Mouse (Mus musculus) mouse trophoblast stem cell (cell line): ENCODE data around the gene Reep6.

ENCODE experiments used
- in situ Hi-C, 2 experiments: fragments of 300-500 bp; cut with MseI, MboI; formaldehyde crosslinking; loops; 2 replicates in 1 of 2; 3 replicates in 1 of 2; pipeline ENCODE4 v1.15.1; 2025

The Reep6 gene

DNA sequence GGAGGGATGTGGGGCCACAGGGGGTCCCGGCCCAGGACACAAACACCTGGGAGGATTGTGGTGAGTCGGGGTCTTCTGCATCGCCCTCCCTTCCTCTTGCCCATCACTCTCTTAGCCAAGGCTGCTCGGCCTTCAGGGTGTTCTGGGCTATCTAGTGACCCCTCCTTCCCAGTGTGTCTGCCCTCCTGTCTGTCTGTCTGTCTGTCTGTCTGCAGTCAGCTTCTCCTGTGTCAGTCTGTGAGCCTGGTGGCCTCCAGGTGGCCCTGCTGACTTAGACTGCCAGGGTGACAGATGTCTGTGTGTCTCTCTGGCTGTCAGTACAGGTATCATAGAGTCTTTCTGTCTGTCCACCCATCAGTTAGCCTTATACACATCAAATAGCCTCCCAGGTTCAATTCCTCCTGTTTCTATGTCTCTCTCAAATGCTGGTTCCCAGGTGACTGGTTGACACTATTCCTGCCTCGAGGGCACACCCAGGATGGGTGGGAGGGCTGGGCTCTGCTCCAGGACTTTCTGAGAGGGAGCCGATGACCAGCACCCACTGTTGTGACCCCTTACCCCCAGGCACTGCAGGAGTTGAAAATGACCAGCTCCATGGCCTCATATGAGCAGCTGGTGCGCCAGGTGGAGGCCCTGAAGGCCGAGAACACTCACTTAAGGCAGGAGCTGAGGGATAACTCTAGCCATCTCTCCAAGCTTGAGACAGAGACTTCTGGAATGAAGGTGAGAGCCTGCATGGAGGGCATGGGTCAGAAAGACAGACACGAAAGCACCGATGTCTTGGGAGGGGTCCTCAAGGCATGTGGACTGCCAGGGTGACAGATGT lies 28.3 kb upstream of the Reep6 start:
- in situ Hi-C loops = no loop called here

DNA sequence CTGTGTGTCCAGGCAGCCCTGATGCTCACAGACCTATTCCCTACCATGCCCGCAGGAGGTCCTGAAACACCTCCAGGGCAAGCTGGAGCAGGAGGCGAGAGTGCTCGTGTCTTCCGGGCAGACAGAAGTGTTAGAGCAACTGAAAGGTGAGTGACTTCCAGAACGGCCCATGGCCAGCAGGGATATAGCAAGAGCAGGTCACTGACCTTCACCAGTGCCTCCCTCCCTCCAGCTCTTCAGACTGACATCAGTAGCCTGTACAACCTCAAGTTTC lies 27.7 kb upstream of the Reep6 start:
- in situ Hi-C loops = no loop called here

DNA sequence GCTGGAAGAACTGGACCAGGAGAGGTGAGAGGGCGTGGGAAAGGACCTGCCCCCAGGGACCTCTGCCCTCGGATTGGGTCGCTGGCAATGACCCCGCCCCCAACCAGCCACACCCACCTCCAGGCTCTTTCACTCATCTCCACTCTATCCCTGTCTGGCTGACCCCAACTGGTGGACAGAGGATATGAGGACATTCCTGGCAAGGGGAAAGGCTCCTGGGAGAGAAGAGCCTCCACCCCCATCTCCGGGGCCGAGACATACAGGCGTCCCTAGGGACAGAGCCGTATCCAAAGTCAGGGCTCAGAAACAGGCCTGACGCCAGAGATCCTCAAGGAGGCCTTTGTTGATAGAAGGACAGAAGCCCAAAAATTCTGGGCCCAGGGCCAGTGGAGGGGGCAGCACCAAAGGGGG lies 27.3 kb upstream of the Reep6 start:
- in situ Hi-C loops = no loop called here

DNA sequence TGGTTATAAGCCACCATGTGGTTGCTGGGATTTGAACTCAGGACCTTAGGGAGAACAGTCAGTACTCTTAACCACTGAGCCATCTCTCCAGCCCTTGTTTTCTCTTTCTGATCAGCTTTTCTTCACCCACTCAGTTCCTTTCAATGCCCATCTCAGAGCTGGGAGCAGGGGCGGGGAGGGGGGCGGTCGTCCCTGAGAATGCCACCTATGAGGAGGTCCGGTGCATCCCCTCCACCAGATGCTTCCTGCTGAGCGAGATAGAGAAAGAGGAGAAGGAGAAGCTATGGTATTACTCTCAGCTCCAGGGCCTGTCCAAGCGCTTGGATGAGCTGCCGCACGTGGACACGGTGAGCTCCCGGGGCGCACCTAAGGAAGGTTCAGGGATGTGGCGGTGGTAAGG lies 25.3 kb upstream of the Reep6 start:
- in situ Hi-C loops = no loop called here

DNA sequence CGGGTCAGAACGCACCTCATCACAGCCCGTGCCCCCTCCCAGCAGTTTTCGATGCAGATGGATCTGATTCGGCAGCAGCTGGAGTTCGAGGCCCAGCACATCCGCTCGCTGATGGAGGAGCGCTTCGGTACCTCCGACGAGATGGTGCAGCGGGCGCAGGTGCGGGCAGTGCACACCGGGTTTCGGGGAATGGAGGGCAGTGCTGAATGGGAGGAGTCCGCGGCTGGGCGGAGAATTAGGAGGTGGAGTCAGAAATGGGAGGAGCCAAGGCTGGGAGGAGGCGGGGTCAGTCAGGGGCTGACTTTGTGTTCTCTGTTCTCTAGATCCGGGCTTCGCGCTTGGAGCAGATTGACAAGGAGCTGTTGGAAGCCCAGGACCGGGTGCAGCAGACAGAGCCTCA lies 24.9 kb upstream of the Reep6 start:
- in situ Hi-C loops = no loop called here

DNA sequence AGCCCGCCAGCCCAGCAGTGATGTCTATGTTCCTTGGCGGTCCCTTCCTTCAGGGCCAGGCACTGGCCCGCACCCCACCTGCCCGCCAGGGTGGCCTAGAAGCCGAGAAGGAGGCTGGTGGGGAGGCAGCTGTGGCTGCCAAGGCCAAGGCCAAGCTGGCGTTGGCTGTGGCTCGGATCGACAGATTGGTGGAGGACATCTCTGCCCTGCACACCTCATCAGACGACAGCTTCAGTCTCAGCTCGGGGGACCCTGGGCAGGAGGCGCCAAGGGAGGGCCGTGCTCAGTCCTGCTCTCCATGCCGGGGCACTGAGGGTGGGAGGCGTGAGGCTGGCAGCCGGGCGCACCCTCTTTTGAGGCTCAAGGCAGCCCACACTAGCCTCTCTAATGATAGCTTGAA lies 18.2 kb upstream of the Reep6 start:
- in situ Hi-C loops = no loop called here

DNA sequence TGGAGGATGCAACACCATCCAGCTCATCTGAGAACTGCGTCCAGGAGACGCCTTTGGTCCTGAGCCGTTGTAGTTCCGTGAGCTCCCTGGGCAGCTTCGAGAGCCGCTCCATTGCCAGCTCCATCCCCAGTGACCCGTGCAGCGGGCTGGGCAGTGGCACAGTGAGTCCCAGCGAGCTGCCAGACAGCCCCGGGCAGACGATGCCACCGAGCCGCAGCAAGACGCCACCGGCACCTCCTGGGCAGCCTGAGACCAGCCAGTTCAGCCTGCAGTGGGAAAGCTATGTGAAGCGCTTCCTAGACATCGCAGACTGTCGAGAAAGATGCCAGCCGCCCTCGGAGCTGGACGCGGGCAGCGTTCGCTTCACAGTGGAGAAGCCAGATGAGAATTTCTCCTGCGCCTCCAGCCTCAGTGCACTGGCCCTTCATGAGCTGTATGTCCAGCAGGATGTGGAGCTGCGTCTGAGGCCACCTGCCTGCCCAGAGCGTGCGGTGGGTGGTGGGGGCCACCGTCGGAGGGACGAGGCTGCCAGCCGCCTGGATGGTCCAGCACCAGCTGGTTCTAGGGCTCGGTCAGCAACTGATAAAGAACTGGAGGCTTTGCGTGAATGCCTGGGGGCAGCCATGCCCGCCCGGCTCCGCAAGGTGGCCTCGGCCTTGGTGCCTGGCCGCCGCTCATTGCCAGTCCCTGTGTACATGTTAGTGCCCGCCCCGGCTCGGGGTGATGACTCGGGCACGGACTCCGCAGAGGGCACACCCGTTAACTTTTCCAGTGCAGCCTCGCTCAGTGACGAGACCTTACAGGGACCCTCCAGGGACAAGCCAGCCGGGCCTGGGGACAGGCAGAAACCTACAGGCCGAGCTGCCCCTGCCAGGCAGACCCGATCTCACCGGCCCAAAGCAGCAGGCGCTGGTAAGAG lies 16.9 kb upstream of the Reep6 start:
- in situ Hi-C loops = no loop called here

DNA sequence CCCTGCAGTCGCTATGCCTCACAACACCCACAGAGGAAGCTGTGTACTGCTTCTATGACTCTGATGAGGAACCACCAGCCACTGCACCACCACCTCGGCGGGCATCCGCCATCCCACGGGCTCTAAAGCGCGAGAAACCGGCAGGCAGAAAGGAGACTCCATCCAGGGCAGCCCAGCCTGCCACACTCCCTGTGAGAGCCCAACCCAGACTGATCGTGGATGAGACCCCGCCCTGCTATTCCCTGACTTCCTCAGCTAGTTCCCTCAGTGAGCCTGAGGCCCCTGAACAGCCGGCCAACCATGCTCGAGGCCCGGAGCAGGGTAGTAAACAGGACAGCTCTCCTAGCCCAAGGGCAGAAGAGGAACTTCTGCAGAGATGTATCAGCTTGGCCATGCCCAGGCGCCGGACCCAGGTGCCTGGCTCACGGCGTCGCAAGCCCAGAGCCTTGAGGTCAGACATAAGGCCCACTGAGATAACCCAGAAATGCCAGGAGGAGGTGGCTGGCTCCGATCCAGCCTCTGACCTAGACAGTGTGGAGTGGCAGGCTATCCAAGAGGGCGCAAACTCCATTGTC lies 16.0 kb upstream of the Reep6 start:
- in situ Hi-C loops = no loop called here

DNA sequence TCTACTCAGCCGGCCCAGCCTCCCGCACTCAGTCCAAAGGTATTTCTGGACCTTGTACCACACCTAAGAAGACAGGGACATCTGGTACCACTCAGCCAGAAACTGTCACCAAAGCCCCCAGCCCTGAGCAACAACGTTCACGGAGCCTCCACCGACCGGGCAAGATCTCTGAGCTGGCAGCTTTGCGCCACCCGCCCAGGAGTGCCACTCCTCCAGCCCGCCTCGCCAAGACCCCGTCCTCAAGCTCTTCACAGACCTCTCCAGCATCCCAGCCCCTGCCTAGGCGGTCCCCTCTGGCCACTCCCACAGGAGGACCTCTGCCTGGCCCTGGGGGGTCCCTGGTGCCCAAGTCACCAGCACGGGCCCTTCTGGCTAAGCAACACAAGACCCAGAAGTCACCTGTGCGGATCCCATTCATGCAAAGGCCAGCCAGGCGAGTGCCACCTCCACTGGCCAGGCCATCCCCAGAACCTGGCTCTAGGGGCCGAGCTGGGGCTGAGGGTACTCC lies 15.2 kb upstream of the Reep6 start:
- in situ Hi-C loops = no loop called here

DNA sequence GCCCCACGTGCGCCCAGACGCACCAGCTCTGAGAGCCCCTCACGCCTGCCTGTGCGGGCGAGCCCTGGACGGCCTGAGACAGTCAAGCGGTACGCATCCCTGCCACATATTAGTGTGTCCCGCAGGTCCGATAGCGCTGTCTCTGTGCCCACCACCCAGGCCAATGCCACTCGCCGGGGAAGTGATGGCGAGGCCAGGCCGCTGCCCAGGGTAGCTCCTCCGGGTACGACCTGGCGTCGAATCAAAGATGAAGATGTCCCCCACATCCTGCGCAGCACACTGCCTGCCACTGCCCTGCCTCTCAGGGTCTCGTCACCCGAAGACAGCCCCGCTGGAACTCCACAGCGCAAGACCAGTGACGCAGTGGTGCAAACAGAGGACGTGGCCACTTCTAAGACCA lies 14.4 kb upstream of the Reep6 start:
- in situ Hi-C loops = no loop called here

DNA sequence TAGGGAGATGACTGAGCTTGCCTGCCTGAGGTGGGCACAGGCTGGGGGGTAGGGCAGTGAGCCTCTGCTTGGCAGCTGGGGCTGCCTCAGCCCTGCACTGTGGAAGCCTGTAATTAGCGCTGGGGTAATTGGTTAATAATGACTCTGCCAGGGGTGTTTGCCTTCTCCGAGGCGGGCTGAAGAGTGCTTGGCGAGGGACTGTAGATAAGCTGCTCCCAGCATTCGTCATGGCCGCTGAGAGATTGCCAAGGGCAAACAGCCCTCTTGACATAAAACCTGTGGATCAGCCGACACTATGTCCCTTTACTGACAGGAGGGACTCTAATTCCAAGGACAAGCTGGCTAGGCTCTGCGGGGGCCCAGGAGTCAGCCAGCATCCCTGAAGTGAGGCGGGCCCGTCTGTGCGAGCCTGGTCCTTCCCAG lies 13.4 kb upstream of the Reep6 start:
- in situ Hi-C loops = no loop called here

DNA sequence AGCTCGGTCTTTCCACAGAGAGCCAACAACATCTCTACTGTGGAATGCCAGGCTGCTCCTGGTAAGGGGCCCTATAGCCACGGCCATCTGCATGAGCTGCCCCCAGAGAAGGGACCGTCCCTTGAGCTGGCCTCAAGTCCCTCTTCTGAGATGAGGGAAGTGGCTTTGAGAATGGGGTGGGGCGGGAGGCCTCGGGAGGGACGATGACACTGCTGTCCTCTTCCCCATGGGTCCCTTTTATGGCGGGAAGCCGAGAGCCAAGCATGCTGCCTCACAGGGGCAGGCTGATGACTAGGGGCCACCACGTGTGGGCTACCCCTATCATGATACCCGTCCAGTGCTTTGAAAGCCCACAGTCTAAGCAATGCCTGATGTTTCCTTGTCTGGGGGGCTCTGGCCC lies 12.7 kb upstream of the Reep6 start:
- in situ Hi-C loops = no loop called here

DNA sequence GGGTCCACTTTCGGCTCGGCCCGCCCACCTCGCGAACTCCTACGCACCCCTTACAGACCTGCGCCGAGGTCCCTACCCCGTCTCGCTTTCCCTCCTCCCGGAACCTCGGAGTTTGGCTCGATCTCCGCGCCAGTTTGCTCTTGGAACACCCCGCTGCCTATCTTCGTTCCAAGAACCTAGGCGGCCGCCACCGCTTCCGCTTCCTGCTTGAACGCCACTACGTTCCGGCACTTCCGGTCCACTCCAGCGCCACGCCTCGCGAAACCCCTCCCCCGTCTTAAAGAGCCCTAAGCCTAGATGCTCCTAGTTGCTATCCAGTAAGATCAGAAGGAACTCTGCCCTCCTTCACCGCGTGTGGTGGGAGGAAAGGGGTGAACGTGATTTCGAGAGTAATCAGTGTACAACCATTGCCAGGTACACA lies 9.4 kb upstream of the Reep6 start, which contains the start of gene 2310011J03Rik:
2310011J03Rik (minus strand) TSS at position 198 of the 421 bp plus-strand sequence.
- in situ Hi-C loops = no loop called here

DNA sequence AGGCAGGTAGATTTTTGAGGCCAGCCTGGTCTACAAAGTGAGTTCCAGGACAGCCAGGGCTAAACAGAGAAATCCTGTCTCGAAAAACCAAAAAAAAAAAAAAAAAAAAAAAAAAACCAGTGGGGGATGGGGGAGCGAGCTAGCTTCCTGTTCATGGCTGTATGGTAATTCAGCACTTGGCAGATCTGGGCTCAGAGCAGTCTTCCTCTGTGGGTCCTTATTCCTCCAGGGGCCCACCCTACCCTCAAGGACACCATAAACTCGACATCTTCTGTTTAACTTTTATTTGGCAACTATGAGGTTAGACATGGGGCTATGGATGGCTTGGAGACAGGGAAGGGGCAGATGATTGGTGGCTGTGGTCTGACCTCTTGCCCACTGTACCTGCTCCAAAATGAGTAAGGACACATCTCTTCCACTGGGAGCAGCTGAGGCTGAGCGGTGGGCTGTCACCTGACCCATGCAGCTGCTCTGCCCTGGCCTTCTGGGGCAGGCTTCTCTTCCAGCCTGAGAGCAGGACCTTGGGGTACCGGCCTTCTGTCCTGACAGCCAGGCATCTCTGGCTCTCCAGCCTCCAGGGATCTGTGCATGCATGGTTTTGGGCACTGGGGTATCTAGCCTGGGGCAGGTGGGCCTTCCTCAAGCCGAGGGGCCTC lies 8.6 kb upstream of the Reep6 start:
- in situ Hi-C loops = no loop called here

DNA sequence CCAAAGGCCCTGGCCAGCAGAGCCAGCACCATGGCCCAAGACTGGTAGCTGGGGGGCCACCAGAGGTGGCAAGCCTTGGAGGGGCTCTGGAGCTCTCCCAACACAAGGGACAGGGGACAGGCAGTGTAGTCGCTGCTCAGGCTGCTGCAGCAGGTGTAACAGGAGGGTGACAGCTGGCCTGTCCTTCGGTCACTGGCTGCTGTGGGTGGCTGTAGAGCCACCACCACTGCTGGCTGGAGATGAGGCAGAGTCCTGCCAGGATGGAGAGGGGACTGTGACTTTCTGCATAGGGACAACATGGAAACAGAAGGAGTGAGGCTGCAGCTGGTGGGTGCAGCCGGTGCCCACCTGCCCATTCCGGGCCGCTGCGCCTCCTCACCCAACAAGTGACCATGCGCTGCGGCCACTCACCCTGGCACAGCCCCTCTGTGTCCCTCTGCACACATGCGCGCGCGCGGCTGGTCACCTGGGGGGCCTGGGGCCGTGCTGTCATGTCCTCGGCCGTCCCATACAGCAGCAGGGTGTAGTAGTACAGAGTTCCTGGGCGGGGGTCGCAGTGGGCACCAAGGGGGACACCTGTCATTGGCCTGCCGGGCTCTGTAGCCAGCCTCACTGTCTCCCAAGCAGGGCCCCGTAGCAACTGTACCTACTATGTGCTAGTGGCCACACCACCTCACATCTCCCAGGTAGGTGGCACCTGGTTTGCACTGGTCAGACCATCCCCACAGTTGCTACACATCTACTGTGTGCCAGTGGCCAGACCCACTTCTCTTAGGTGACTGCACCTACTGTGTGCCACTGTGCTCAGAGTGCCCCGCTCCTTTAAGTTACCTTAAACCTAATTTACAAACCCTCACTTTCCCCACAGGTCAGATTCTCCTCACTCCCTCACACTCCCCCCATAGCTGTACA lies 7.8 kb upstream of the Reep6 start:
- in situ Hi-C loops = no loop called here

DNA sequence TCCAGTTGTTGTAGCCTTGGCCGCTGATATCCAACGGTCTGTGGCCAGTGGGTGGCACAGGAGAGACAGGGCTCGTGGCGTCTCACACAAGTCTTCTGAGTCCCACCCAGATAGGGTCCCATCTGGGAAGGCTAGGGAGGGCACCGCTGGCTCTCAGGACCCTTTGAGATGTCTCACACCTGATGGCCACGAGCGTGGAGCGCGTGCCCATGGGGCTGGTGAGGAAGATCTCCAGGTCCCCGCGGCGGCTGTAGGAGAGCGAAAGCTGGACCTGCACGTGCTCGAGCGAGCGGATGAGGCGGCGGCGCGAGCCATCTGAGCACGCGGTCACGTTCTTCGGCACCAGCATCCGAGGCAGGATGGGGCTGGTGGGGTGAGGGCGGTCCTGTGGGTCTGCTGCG lies 6.9 kb upstream of the Reep6 start:
- in situ Hi-C loops = no loop called here

DNA sequence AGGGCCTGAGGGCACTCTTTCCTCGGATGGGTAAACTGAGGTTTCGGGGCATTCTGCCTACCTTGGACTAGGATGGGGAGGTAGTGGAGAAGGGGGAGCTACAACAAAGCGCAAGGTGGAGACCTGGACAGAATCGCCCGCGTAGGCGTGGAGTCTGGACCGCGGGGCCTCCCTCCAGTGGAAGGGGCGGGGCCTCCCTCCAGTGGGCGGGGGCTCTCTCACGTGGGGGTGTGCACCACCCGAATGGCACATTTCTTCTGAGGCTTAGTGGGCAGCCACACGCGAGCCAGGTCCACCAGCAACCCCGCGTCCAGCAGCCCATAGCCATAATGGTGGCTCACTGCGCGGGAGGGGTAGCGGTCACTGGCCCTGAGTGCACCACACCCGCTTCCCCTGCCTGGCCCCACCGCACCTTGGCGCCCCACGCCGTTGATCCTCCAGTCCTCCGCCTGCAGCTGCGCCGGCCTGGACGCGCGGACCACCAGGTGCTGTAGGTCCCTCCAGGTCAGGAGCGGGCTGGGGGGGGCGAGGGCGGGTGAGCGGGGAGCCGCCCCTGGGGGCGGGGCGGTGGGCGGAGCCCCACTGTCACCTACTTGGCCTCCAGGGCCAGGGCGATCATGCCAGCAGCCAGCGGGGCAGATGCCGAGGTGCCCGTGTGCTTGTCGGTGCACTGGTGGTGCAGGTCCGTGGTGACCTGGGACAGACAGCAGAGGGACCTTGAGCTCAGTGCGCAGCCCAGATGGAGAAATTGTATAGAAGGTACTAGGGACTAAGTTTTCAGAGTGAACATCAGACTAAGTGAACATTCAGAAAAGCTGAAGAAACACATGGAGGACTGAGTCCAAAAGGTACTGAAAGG lies 6.3 kb upstream of the Reep6 start:
- in situ Hi-C loops = no loop called here

DNA sequence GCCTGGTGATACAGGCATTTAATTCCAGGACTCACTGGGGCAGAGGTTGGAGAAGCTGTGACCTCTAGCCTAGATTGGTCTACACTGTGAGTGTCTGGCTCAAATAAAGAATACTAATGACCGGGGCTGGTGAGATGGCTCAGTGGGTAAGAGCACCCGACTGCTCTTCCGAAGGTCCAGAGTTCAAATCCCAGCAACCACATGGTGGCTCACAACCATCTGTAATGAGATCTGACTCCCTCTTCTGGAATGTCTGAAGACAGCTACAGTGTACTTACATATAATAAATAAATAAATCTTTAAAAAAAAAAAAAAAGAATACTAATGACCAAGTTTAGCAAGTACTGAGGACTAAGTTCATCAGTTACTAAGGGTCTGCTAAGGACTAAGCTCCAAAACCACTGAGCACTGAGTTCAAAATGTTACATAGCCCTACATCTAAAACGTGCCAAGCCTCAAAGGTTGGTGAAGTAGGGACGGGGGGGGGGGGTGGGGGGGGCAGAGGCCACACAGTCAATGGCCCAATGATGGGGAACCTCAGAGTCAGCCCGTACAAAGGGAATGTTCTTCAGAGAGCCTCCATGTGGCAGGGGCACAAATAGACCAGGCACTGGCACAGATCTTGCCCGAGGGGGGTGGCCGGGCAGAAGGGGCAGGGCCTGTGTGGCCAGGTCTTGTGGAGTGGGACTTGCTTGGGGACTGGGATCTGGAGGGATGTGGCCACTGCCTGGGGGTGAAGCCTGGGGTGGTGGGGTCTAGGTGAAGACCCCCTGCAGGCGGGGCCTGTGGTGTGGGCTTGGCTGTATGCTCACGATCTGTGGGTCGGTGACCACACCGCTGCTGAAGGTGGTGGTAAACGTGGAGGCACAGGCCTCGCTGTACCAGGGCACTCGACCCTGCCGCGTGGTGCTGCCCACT lies 5.4 kb upstream of the Reep6 start:
- in situ Hi-C loops = no loop called here

DNA sequence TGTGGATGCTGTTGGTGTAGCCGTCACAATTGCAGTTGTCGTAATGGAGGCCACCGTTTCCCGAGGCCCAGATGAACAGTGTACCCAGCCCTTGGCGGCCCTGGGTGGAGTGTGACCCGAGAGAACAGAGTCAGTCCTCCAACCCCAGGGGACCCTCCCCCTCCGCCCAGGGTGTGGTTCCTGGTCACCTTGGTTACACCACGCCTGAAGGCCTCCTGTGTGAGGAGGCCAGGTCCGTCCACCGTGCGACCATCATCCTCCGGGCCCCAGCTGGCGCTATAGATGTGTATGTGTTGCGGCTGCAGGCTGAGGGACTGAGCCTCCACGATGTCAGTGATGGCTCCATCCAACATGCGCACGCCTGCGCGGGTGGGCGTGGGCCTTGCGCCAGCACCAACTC lies 4.7 kb upstream of the Reep6 start:
- in situ Hi-C loops = no loop called here
